Mouse (Mus musculus): ENCODE data around the gene Parg. TPM values are rescaled to one million over a fixed set of nuclear protein-coding genes. Genes with fewer than 3 reads are reported as not detected.
A peak's percentile ranks its signal among the peaks of the same experiment; 100 is the strongest.
"Not testable (repeated sequence)": the region's sequence is repeated elsewhere in the genome, so short reads cannot be mapped to it uniquely, and the experiment has no call there.

Gene Parg
- polyA plus RNA-seq, 1 experiment from 2014 or later = 39.7 TPM

DNA sequence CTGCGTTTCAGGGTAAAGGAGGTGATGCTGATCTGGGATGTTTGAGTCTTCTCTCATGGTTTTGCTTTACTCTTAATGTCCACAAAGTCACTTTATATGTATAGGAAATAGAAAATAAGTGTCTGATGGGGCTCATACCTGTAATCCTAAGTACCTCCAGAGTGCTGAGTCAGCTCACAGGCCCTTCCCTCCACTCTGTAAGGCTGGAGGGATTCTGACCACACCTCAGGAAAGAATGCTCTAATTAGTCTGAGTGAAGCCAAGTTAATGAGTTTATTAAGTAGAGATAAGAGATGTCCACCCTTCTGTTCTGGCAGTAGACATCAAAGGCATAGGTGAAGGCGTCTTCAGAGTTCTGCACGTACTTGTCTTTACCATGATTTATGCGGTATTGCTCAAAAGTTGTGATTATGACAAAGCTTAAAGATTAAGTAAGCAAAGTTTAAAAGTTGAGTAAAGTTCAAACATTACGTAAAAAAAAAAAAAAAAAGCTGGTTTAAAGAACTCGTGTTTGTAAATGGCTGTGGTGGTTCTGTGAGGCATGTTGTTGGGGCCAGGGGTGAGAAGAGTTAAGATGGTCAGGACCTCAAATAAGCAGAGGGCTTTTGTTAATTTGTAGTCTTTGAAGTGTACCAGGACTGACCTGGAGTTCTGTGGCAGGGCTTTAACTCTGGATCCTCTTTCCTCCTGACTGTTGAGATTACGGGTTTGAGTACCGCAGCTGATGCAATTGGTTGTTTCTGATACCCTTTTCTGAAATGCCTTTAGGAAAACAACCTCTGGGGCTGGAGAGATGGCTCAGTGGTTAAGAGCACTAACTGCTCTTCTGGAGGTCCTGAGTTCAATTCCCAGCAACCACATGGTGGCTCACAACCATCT, 37.3 kb upstream of the Parg start:
- H3K27ac ChIP-seq = no peak overlapping the region
- 62% methylated on average over 8 of the region's 8 CpGs for WGBS
- peak overlapping the region; percentile 97; the same call in 1 of the 2 replicates for H3K4me2 ChIP-seq
- H3K4me1 ChIP-seq = peaks cover 62% of the 10 kb centered on the region
- no peak for ATAC-seq (ENCODE audit: borderline replicate concordance, extremely low read depth, low FRiP score, low TSS enrichment)
- no peaks in the 10 kb centered on the region for H3K36me3 ChIP-seq
- no peaks in the 10 kb centered on the region for H3K27me3 ChIP-seq
- no peak overlapping the region for H3K4me3 ChIP-seq
- H3K9me3 ChIP-seq = no peaks in the 10 kb centered on the region
- H3K9ac ChIP-seq = no peak overlapping the region

DNA sequence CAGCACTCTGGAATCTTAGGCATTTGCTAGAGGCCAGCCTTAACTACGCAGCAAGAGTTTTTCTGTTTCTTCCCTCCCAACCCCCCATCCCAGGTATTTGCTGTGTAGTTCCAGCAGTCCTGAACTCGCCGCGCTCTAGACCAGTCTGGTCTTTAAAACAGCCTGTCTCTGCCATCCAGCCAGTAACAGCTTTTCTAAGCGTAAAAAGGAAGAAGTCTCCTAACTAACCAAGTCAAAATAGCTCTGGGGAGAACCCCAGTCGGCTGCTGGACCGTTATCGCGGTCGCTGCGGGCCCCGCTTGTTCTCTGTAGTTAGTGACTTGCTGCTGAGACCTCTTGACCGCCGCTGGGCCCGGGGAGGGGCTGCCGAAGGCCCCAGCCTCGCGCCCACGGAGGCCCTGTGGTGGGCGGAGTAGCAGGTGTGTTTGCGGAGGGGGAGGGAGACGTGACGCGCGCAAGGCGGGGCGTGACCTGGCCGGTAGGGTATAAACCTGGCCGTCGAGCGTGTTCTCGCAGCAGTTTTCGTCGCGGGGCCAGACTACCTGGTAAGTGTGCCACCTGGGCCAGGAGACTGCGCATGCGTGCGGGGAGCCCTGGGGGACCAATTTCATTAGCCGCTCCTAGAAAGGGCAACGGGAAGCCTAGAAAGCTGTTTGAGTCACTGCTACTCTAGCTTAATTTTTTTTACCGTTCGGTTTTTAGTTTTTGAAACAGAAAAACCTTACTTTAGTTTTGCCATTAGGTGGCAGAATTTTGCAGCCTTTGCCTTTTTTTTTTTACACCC, 36.3 kb upstream of the Parg start:
- H3K4me2 ChIP-seq = peak overlapping the region; percentile 97
- H3K9me3 ChIP-seq = no peaks in the 10 kb centered on the region
- ATAC-seq (ENCODE audit: borderline replicate concordance, extremely low read depth, low FRiP score, low TSS enrichment) = peak; percentile 89
- 3% methylated on average over 35 of the region's 42 CpGs for WGBS
- no peaks in the 10 kb centered on the region for H3K27me3 ChIP-seq
- H3K9ac ChIP-seq = peak overlapping the region; percentile 50
- peak overlapping the region; percentile 63 for H3K27ac ChIP-seq
- peaks cover 60% of the 10 kb centered on the region for H3K4me1 ChIP-seq
- H3K36me3 ChIP-seq = no peaks in the 10 kb centered on the region
- H3K4me3 ChIP-seq = peak overlapping the region; percentile 48

DNA sequence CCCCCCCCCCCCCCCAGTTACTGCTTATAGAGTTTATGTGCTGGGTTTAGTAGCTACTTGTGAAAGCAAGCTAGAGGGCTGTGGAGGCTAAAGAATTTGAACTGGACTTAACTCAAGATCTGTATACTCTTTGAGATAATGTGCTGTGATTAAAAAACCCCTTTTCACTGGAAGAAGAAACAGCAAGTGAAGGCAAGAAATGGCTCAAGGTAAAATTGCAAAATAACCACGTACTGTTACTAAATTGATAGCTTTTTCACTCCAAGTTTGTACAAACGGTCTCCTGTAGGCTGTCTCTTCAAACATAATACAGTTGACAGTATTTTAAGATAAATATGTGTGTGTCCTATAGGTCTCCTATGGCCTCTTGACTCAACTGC, 35.7 kb upstream of the Parg start:
- Histone ChIP-seq H3K4me2 (peak overlapping the region; percentile 97), H3K9ac (no peak overlapping the region), H3K4me1 (peaks cover 54% of the 10 kb centered on the region), H3K4me3 (peak overlapping the region; percentile 48), H3K36me3 (no peaks in the 10 kb centered on the region), H3K9me3 (no peaks in the 10 kb centered on the region), H3K27ac (no peak overlapping the region), H3K27me3 (no peaks in the 10 kb centered on the region)
- WGBS = 52% methylated on average over 2 of the region's 2 CpGs
- ATAC-seq (ENCODE audit: borderline replicate concordance, extremely low read depth, low FRiP score, low TSS enrichment) = no peak

DNA sequence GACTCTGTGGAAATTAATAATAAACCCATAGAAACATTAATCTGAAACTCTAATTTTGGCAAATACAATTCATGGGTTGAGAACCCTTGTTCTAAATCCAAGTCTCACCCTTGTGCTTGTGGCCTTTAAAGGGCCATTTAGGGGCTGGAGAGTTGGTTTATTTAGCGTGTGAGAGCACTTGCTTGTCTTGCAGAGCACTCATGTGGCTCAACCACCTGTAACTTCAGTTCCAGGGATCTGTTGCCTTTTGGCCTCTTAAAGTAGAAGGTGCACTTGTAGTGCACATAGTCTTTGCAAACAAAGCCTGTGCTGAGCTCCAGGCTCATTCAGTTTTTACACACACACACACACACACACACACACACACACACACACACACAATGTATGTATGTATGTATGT, 34.9 kb upstream of the Parg start:
- H3K4me1 ChIP-seq = peaks cover 47% of the 10 kb centered on the region
- no peaks in the 10 kb centered on the region for H3K9me3 ChIP-seq
- WGBS = 48% methylated on average over 1 of the region's 1 CpGs
- H3K27me3 ChIP-seq = no peaks in the 10 kb centered on the region
- 0 out of 2 replicates have a peak overlapping the region, but pooled peaks have one; percentile 10 for H3K4me2 ChIP-seq
- H3K4me3 ChIP-seq = no peak overlapping the region
- 0 out of 2 replicates have a peak, but pooled peaks cover 1% of the 10 kb centered on the region for H3K36me3 ChIP-seq
- H3K27ac ChIP-seq = no peak overlapping the region
- H3K9ac ChIP-seq = no peak overlapping the region
- 0 out of 2 replicates have a peak, but pooled peaks have one; percentile 15 for ATAC-seq (ENCODE audit: borderline replicate concordance, extremely low read depth, low FRiP score, low TSS enrichment)

DNA sequence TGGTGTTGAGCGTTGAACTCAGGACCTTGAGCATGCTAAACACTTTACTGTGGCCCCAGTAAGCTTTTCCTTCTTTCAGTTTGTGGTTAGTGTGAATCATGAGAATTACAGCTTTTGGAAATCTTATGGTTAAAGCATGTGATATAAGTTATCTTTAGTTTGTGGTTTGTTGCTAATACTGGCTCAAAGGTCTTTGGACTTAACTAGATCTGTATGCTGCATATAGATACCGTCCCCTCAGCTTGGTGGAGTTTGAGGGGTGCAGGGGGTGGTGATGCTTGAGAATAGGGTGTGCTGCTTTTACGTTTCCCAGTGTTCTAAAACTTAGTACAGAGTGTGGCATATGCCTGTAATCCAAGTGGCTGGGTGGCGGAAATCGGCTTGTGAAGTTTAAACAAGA, 34.4 kb upstream of the Parg start:
- no peak overlapping the region for H3K4me2 ChIP-seq
- 0 out of 2 replicates have a peak, but pooled peaks cover 3% of the 10 kb centered on the region for H3K36me3 ChIP-seq
- no peak overlapping the region for H3K4me3 ChIP-seq
- 80% methylated on average over 5 of the region's 5 CpGs for WGBS
- H3K4me1 ChIP-seq = peaks cover 42% of the 10 kb centered on the region
- no peak overlapping the region for H3K9ac ChIP-seq
- H3K9me3 ChIP-seq = no peaks in the 10 kb centered on the region
- ATAC-seq (ENCODE audit: borderline replicate concordance, extremely low read depth, low FRiP score, low TSS enrichment) = no peak
- H3K27ac ChIP-seq = no peak overlapping the region
- H3K27me3 ChIP-seq = no peaks in the 10 kb centered on the region

DNA sequence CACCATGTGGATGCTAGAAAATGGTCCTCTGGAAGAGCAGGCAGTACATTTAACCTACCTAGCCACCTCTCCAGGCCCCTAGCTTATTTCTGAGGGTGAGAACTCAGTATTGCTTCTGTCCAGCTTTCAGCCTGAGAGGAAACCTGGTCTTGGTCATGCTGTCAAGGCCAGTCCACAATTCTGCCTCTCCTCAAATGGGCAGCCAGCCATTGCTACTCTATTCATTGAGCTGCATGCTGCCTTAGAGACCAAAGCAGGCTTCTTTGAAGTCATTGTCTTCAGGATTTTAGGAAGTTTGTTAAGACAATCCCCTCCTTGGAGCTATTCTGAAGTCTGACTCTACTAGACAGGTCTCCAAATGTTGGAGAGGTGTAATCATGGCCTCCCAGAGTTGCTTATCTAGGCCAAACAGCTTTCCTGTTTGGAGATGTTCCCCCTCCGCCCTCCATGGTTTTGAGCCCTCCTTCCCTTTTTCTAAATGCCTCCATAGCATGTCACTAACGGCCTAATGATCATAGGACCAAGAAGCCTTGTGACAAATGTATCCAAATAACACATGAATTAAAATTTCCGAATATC, 33.0 kb upstream of the Parg start:
- no peak overlapping the region for H3K4me2 ChIP-seq
- 67% methylated on average over 3 of the region's 3 CpGs for WGBS
- peaks cover 14% of the 10 kb centered on the region for H3K36me3 ChIP-seq
- H3K27ac ChIP-seq = 0 out of 2 replicates have a peak overlapping the region, but pooled peaks have one; percentile 10
- H3K9me3 ChIP-seq = no peaks in the 10 kb centered on the region
- H3K4me3 ChIP-seq = no peak overlapping the region
- peaks cover 41% of the 10 kb centered on the region for H3K4me1 ChIP-seq
- no peaks in the 10 kb centered on the region for H3K27me3 ChIP-seq
- no peak overlapping the region for H3K9ac ChIP-seq
- ATAC-seq (ENCODE audit: borderline replicate concordance, extremely low read depth, low FRiP score, low TSS enrichment) = no peak

DNA sequence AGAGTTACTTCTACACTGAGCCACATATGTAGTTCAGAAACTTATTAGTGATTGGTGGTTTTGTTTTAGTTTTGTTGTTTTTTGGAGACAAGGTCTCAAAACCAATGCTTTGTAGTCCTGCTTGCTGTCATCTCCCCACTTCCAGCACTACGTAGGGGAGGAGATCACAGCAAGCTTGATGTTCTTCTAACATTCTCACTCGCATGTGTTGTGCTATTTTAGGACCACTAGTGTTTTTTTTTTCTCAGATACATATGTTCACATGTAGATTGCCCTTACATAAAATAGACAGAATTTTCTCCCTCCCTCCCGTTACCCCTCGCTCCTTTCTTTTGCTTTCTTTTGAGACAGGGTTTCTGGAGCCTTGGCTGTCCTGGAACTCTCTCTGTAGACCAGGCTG, 31.6 kb upstream of the Parg start:
- Histone ChIP-seq H3K4me3 (no peak overlapping the region), H3K4me2 (no peak overlapping the region), H3K36me3 (peaks cover 23% of the 10 kb centered on the region), H3K27ac (no peak overlapping the region), H3K9me3 (no peaks in the 10 kb centered on the region), H3K9ac (no peak overlapping the region), H3K27me3 (no peaks in the 10 kb centered on the region), H3K4me1 (peaks cover 29% of the 10 kb centered on the region)
- 87% methylated on average over 4 of the region's 4 CpGs for WGBS
- no peak for ATAC-seq (ENCODE audit: borderline replicate concordance, extremely low read depth, low FRiP score, low TSS enrichment)

DNA sequence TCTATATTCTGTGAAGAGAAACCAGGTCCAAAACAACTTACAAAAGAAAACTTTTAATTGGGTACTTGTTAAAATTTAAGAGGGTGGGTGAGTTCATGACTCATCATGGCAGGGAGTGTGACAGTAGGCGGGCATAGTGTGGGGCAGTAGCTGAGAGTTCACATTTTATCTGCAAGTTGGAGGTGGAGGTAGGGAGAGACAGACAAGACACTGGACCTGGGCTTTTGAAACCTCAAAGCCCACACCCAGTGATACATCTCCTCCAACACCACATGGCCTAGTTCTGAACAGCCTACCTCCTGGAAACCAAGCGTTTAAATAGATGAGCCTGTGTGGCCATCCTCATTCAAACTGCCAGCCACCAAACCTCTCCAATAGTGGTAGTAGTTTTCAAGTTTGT, 26.4 kb upstream of the Parg start:
- Histone ChIP-seq H3K9ac (no peak overlapping the region), H3K36me3 (peaks cover 40% of the 10 kb centered on the region), H3K4me3 (no peak overlapping the region), H3K27me3 (no peaks in the 10 kb centered on the region), H3K4me2 (no peak overlapping the region), H3K27ac (no peak overlapping the region), H3K4me1 (no peaks in the 10 kb centered on the region), H3K9me3 (no peaks in the 10 kb centered on the region)
- 83% methylated on average over 2 of the region's 2 CpGs for WGBS
- ATAC-seq (ENCODE audit: borderline replicate concordance, extremely low read depth, low FRiP score, low TSS enrichment) = no peak

DNA sequence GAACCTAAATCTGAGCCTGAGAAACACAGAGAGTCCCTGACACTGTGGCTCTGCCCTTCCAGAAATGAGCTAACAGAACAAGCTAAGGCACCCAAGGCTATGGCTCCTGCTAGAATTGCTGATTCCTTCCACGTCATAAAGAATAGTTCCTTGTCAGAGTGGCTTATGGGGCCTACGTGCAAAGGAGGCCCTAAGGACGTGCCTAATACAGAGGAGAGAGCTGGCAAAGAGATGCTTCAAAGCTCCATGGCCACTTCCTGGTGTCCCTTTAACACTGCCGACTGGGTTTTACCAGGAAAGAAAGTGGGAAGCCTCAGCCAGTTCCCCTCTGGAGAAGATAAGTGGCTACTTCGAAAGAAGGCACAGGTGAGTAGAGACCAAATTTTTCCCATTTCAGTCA, 25.2 kb upstream of the Parg start:
- ATAC-seq (ENCODE audit: borderline replicate concordance, extremely low read depth, low FRiP score, low TSS enrichment); H3K9me3 ChIP-seq; H3K27me3 ChIP-seq; H3K27ac ChIP-seq; H3K4me1 ChIP-seq; H3K4me2 ChIP-seq; H3K4me3 ChIP-seq; H3K9ac ChIP-seq: not testable (repeated sequence)
- WGBS = 87% methylated on average over 5 of the region's 5 CpGs
- peaks cover 48% of the 10 kb centered on the region for H3K36me3 ChIP-seq

DNA sequence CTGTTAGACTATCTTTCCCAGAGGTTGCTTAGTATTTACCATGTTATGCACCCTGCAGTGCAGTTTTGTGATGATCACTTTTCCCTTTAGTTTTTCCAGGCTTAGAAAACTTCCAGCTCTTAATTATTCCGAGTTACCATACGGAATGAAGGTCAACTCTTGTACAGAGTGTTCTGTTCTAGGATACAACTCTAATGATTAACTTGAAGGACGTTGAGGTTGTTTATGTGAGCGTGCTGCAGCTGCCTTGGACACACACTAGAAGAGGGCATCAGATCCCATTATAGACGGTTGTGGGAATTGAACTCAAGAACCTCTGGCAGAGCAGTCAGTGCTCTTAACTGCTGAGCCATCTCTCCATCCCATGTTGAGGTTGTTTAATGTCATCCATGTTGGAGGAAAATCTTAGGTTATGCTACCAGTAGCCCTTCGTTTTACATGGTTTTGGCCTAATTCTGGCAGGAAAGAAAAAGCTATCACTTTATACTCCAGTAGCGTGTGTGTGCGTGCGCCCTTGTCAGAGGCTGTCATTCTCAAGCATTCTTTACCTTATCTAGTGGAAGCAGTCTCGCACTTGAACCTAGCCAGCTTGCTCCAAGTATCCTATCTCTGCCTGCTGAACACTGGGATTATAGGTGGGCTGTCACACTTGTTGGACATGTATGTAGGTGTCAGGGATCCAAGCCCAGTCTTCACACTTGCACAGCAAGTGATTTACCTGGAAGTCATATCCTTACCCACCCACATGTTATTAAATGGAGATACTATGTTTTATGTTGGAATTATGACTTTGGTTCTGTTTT, 22.2 kb upstream of the Parg start:
- Histone ChIP-seq H3K9me3 (no peaks in the 10 kb centered on the region), H3K4me2 (no peak overlapping the region), H3K36me3 (peaks cover 57% of the 10 kb centered on the region), H3K4me1 (no peaks in the 10 kb centered on the region), H3K9ac (no peak overlapping the region), H3K27me3 (no peaks in the 10 kb centered on the region), H3K27ac (no peak overlapping the region), H3K4me3 (no peak overlapping the region)
- no peak for ATAC-seq (ENCODE audit: borderline replicate concordance, extremely low read depth, low FRiP score, low TSS enrichment)
- WGBS = 87% methylated on average over 10 of the region's 10 CpGs

DNA sequence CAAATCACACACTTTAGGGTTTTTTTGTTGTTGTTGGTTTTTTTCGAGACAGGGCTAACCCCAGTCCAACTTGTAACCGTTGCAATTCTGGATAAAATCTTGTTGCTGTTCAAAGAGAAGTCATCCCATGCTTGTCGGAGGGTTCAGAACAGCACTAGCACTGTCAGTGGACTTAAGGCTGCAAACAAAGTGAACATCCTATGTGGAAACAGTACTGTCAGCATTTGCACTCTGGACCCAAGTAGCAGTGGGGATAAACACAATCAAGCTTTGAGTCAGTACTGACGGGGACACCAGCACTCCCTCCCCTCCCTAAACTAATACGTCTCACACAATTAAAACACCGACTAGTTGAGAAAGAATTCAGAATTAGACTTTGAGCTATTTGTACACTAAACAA, 20.9 kb upstream of the Parg start:
- no peaks in the 10 kb centered on the region for H3K9me3 ChIP-seq
- no peaks in the 10 kb centered on the region for H3K27me3 ChIP-seq
- no peak overlapping the region for H3K4me3 ChIP-seq
- no peak for ATAC-seq (ENCODE audit: borderline replicate concordance, extremely low read depth, low FRiP score, low TSS enrichment)
- 88% methylated on average over 6 of the region's 6 CpGs for WGBS
- no peak overlapping the region for H3K4me2 ChIP-seq
- H3K36me3 ChIP-seq = peaks cover 57% of the 10 kb centered on the region
- H3K4me1 ChIP-seq = no peaks in the 10 kb centered on the region
- H3K27ac ChIP-seq = no peak overlapping the region
- no peak overlapping the region for H3K9ac ChIP-seq

Measured in lung, embryonic 15.5 days (tissue).